Mouse (Mus musculus) heart, adult 8-10 months (tissue): ENCODE results near the gene Fbxw13. TPM values are rescaled to one million over a fixed set of nuclear protein-coding genes. Genes with fewer than 3 reads are reported as not detected.
"Not testable (repeated sequence)": the region's sequence is repeated elsewhere in the genome, so short reads cannot be mapped to it uniquely, and the experiment has no call there.

Experiments
- DNase-seq: peaks from one replicate; pipeline ENCODE4 v3.0.0; 2022; ENCODE audit warnings: low spot score
- total RNA-seq, 4 experiments: library from RNA; stranded (reverse); gene quantifications; 2 replicates each; pipeline ENCODE4 v1.2.4; 2022

The Fbxw13 gene
- total RNA-seq: not detected

DNA sequence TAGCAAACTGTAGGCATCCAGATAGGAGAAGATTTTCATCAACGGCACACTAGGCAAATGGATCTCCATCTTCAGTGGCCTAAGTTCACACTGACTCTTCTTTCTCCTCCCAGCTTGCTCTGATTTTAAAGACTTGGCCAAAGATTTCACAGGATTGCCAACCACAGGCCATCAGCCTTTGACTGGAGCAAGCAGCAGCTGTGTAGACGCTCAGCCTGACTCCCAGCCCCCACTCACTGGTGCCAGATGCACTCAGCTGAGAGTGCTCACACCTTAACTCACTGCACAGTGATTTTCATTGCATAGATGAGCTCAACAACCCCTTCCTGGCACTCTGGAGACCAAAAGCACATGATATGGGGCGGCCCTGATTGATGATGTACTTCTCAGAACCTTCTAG, at the start of gene Fbxw13:
Gene Fbxw13, minus strand, starts transcription at position 101 of the 400 bp plus-strand sequence.
- not testable (repeated sequence) for DNase-seq

DNA sequence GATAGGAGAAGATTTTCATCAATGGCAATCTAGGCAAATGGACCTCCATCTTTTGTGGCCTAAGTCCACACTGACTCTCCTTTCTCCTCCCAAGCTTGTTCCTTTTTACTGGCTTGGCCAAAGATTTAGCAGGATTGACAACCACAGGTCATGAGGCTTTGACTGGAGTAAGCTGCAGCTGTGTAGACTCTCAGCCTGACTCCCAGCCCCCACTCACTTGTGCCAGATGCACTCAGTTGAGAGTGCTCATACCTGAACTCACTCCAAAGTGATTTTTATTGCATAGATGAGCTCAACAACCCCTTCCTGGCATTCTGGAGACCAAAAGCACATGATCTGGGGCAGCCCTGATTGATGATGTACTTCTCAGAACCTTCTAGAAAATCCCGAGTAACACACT, 38.9 kb upstream of the Fbxw13 start, which contains the start of gene Fbxw20:
Gene Fbxw20, minus strand, starts transcription at position 101 of the 400 bp plus-strand sequence.
- DNase-seq: no peak

DNA sequence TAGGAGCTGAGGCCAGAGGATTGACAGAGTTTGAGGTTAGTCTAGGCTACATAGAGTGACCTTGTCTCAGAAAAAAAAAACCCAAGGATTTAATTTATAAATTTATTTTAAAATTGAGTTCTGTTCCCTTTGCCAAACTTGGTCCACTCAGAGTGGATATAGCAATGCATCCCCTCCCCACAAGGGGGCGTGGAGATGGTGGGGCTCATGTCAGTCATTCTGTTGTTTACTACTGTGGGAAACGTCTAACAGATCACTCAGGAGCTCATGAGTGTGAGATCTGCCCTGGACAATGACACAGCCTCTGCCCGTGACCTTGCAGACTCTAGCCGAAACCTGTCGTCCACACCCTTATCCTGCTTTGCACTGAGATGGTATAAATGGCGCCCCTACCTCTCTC, 22.7 kb upstream of the Fbxw13 start:
- DNase-seq: no peak

DNA sequence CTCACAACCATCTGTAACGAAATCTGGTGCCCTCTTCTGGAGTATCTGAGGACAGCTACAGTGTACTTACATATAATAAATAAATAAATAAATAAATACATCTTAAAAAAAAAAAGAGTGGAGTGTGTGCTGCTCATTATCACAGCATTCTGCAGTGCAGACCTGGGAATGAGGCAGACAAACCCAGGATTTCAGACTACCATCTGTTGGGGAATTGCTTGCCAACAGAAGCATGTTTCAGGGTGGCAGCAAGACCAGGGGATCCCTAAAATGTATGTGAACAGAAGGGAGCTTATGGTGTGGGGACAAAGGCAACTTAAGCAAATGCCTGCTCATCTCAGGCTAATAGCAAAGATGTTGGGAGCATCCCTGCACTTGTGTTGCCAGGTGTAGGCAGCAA, 5.6 kb upstream of the Fbxw13 start:
- not testable (repeated sequence) for DNase-seq

GRCm38 (mm10) chr9:109200349-109200748, 4.6 kb upstream of the Fbxw13 start:
- DNase-seq: no peak

DNA sequence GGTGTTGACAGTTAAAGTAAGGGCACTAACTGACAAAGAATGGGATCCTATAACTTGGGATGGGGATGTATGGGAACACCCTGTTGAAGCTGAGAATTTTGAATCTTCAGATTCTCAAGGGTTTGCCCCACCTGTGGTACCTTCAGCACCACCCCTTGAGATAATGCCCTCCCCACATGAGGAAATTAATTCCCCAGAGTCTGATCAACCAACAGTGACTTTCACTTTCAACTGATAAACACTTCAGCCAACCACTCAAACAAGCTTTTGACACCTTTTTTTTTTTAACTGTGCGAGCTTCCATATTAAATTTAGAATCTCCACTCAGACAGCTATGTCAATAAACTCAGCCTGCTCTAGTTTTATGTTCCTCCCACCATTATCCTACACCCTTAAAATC, 3.6 kb upstream of the Fbxw13 start:
- DNase-seq: no peak

DNA sequence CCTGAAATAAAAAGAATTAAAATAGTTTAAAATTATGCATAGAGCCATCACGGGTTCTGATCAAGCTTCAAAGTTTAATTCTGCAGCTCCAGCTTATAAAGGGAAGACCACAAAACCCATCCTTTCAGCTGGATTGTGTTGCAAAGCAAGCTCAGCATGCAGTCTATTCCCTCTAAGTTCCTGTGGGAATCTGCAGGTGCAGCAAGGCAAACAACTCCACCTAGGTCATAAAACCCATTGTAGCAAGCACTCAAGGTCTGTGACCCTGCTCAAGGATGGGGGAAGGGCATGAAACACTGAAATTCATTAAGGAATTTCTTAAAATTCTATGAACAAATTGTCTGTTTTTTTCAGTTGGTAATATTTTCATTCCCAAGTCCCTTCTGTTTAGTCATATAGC, 18.6 kb downstream of the Fbxw13 start:
- DNase-seq: no peak

GRCm38 (mm10) chr9:109176301-109176700, 19.5 kb downstream of the Fbxw13 start:
- DNase-seq: no peak

DNA sequence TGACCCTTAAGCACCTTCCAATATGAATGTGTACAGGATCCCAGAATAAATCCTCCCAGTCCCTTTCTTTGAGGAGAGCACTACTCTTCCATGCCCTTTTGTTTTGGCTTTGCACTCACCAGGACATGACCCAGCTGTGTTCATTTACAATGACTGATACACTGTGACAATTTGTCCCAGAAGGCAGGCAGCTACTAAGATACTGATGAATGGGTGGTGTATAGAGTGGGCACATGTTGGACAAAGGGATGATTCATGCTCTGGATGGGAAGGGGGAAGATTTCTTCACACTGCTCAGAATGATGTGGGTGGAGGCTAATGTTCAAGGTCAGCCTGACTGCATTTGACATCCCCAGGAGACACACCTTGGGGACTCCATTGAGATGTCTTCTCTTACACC, 28.5 kb downstream of the Fbxw13 start:
- DNase-seq: no peak

DNA sequence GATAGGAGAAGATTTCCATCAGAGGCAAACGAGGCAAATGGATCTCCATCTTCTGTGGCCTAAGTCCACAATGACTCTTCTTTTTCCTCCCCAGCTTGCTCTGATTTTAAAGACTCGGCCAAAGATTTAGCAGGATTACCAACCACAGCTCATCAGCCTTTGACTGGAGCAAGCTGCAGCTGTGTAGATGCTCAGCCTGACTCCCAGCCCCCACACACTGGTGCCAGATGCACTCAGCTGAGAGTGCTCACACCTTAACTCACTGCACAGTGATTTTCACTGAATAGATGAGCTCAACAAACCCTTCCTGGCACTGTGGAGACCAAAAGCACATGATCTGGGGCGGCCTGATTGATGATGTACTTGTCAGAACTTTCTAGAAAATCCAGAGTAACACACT, 33.8 kb downstream of the Fbxw13 start, which contains the start of gene Fbxw21:
Gene Fbxw21, minus strand, starts transcription at position 101 of the 400 bp plus-strand sequence.
- DNase-seq: no peak

DNA sequence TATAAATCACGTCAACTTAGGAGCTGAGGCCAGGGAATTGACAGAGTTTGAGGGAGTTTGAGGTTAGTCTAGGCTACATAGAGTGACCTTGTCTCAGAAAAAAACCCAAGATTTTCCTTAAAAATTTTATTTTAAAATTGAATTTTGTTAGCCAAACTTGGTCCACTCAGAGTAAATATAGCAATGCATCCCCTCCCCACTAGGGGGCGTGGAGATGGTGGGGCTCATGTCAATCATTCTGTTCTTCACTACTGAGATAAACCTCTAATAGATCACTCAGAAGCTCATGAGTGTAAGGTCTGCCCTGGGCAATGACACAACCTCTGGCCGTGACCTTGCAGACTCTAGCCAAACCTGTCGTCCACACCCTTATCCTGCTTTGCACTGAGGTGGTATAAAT, 55.4 kb downstream of the Fbxw13 start:
- DNase-seq: not testable (repeated sequence)

- no peak for DNase-seq
Observed at GRCm38 (mm10) chr9:109130076-109130475, 65.7 kb downstream of the Fbxw13 start.

Other genes starting within 250 kb of the Fbxw13 start
- under 1 TPM; 0.31 to 0.49 (median 0.32) TPM for gene Col7a1, start 242.4 kb downstream of the Fbxw13 start, total RNA-seq
- gene Ucn2, start 210.0 kb downstream of the Fbxw13 start, total RNA-seq: not detected
- gene Pfkfb4, start 204.2 kb downstream of the Fbxw13 start, total RNA-seq: 1 to 10 TPM; 1.4 to 2.1 (median 1.9) TPM
- gene Shisa5, start 157.4 kb downstream of the Fbxw13 start, total RNA-seq: 10 to 100 TPM; 30.1 to 36.9 (median 33.7) TPM
- 10 to 100 TPM; 16.3 to 19.2 (median 17.6) TPM for gene Trex1, start 136.2 kb downstream of the Fbxw13 start, total RNA-seq
- gene Atrip, start 121.9 kb downstream of the Fbxw13 start, total RNA-seq: 1 to 10 TPM; 8.1 to 9.4 (median 8.5) TPM
- gene Ccdc51, start 113.5 kb downstream of the Fbxw13 start, total RNA-seq: 10 to 100 TPM; 10.5 to 13.4 (median 12.7) TPM
- gene Tma7, start 113.4 kb downstream of the Fbxw13 start, total RNA-seq: 100 to 1,000 TPM; 220 to 257 (median 236) TPM
- 10 to 100 TPM; 21.6 to 25.9 (median 22.9) TPM for gene Plxnb1, start 100.6 kb downstream of the Fbxw13 start, total RNA-seq
- gene Fbxw21, start 33.9 kb downstream of the Fbxw13 start, total RNA-seq: not detected
- gene Fbxw20, start 38.8 kb upstream of the Fbxw13 start, total RNA-seq: not detected
- not detected for gene Fbxw14, start 91.7 kb upstream of the Fbxw13 start, total RNA-seq
- gene Fbxw28, start 143.7 kb upstream of the Fbxw13 start, total RNA-seq: not detected
- not detected for gene Fbxw22, start 208.3 kb upstream of the Fbxw13 start, total RNA-seq